Mouse (Mus musculus): ENCODE data around the gene Chchd6. TPM values are rescaled to one million over a fixed set of nuclear protein-coding genes. Genes with fewer than 3 reads are reported as not detected.

Gene Chchd6
- polyA plus RNA-seq, 1 experiment, result 47.9 TPM

- WGBS, result 10% methylated on average over 2 of the region's 2 CpGs
- H3K4me3 ChIP-seq (ENCODE audit: control insufficient read depth, insufficient read depth, low read length), result no peak overlapping the region
These were observed 18.6 kb upstream of the Chchd6 start for GRCm38 (mm10) chr6:89614107-89614471.

DNA sequence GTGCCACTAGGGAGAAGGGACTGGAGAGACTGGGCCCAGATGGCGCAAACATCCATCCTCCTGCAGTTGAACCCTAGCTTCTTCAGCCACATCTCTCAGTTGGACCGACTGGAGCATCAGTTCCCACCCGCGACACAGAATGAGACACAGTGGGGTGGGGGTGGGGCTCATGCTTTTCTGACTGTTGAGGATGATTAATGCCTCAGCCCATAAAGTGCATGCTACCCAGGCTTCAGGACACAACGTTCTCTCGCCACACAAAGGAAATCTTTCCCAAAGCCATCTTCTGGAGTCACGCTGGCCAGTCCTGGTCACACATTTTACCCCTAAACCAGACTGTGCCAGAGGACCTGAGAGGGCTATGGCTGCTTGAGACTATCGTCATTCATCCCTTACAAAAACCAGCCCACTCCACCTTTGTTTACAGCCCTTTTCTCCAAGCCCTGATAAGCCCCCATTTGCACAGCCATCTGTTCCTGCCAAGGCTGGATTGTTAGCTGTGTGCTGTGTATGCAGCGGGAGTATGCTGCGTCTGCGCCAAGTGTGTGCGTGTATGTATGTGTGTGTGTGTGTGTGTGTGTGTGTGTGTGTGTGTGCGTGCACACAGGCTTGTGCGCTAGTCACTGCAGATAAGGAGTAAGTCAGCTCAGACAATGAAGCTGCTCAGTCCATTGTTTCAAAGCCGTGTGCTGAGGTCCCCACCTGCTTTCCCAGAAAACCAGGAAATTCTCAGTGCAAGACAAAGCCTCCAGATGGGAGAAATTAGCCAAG lies 18.1 kb upstream of the Chchd6 start:
- no peaks in the 10 kb centered on the region for H3K27me3 ChIP-seq (ENCODE audit: control insufficient read depth, insufficient read depth, low read length)
- no peak for TF ChIP-seq POLR2A (IDR thresholded peaks at IDR 0.05; ENCODE audit: control insufficient read depth, extremely low read depth, insufficient read depth, low read length, poor library complexity)
- no peak for DNase-seq
- 59% methylated on average over 15 of the region's 15 CpGs for WGBS
- H3K27ac ChIP-seq (ENCODE audit: control insufficient read depth, insufficient read depth, low read length), result no peak overlapping the region
- H3K4me1 ChIP-seq (replicated peaks; ENCODE audit: control insufficient read depth, insufficient read depth, low read length), result no peaks in the 10 kb centered on the region
- H3K4me3 ChIP-seq (ENCODE audit: control insufficient read depth, insufficient read depth, low read length), result no peak overlapping the region
- no peaks in the 10 kb centered on the region for H3K36me3 ChIP-seq (ENCODE audit: control insufficient read depth, insufficient read depth, low read length)

More at GRCm38 (mm10) chr6:89614107-89614471, 18.6 kb upstream of the Chchd6 start:
- Histone ChIP-seq H3K27ac (ENCODE audit: control insufficient read depth, insufficient read depth, low read length) (no peak overlapping the region), H3K4me1 (replicated peaks; ENCODE audit: control insufficient read depth, insufficient read depth, low read length) (no peaks in the 10 kb centered on the region), H3K36me3 (ENCODE audit: control insufficient read depth, insufficient read depth, low read length) (no peaks in the 10 kb centered on the region), H3K27me3 (ENCODE audit: control insufficient read depth, insufficient read depth, low read length) (no peaks in the 10 kb centered on the region)
- no peak for TF ChIP-seq CTCF (IDR thresholded peaks at IDR 0.05; ENCODE audit: borderline replicate concordance, control insufficient read depth, extremely low read depth, insufficient read depth, low read length, poor library complexity)
- TF ChIP-seq POLR2A (IDR thresholded peaks at IDR 0.05; ENCODE audit: control insufficient read depth, extremely low read depth, insufficient read depth, low read length, poor library complexity), result no peak
- DNase-seq, result no peak

DNA sequence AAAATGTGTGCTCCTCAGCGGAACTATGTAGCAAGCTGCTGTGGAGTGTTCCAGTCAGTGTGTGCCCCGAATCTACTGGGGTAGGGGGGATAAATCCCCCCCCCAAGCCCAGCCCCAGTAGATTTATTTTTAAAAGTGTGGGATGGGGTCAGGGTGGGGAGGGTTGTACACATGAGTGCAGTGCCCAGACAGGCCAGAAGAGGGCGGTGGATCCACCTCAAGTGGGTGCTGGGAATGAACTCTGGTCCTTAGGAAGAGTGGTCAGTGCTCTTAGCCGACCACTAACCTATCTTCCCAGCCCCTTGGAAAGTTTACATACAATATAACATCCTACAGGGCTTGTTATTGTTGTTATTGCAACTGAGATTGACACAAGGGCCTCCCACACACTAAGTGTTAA lies 12.5 kb upstream of the Chchd6 start:
- Histone ChIP-seq H3K27ac (ENCODE audit: control insufficient read depth, insufficient read depth, low read length) (no peak overlapping the region), H3K36me3 (ENCODE audit: control insufficient read depth, insufficient read depth, low read length) (no peaks in the 10 kb centered on the region), H3K4me1 (replicated peaks; ENCODE audit: control insufficient read depth, insufficient read depth, low read length) (no peaks in the 10 kb centered on the region), H3K27me3 (ENCODE audit: control insufficient read depth, insufficient read depth, low read length) (no peaks in the 10 kb centered on the region), H3K4me3 (ENCODE audit: control insufficient read depth, insufficient read depth, low read length) (no peak overlapping the region)
- peak; percentile 19 for DNase-seq
- WGBS, result 66% methylated on average over 4 of the region's 4 CpGs
- TF ChIP-seq CTCF (IDR thresholded peaks at IDR 0.05; ENCODE audit: borderline replicate concordance, control insufficient read depth, extremely low read depth, insufficient read depth, low read length, poor library complexity) (peak; percentile 32; the same call in 1 of the 2 replicates), POLR2A (IDR thresholded peaks at IDR 0.05; ENCODE audit: control insufficient read depth, extremely low read depth, insufficient read depth, low read length, poor library complexity) (no peak)

GRCm38 (mm10) chr6:89606096-89606495 lies 10.6 kb upstream of the Chchd6 start:
- H3K4me1 ChIP-seq (replicated peaks; ENCODE audit: control insufficient read depth, insufficient read depth, low read length), result no peaks in the 10 kb centered on the region
- no peaks in the 10 kb centered on the region for H3K36me3 ChIP-seq (ENCODE audit: control insufficient read depth, insufficient read depth, low read length)
- TF ChIP-seq CTCF (IDR thresholded peaks at IDR 0.05; ENCODE audit: borderline replicate concordance, control insufficient read depth, extremely low read depth, insufficient read depth, low read length, poor library complexity) (no peak), POLR2A (IDR thresholded peaks at IDR 0.05; ENCODE audit: control insufficient read depth, extremely low read depth, insufficient read depth, low read length, poor library complexity) (no peak)
- 74% methylated on average over 3 of the region's 3 CpGs for WGBS
- no peak overlapping the region for H3K4me3 ChIP-seq (ENCODE audit: control insufficient read depth, insufficient read depth, low read length)
- no peak overlapping the region for H3K27ac ChIP-seq (ENCODE audit: control insufficient read depth, insufficient read depth, low read length)
- no peaks in the 10 kb centered on the region for H3K27me3 ChIP-seq (ENCODE audit: control insufficient read depth, insufficient read depth, low read length)
- no peak for DNase-seq

GRCm38 (mm10) chr6:89596510-89596909 lies 1.1 kb upstream of the Chchd6 start:
- H3K4me3 ChIP-seq (ENCODE audit: control insufficient read depth, insufficient read depth, low read length), result no peak overlapping the region
- TF ChIP-seq POLR2A (IDR thresholded peaks at IDR 0.05; ENCODE audit: control insufficient read depth, extremely low read depth, insufficient read depth, low read length, poor library complexity), result no peak
- no peak for TF ChIP-seq CTCF (IDR thresholded peaks at IDR 0.05; ENCODE audit: borderline replicate concordance, control insufficient read depth, extremely low read depth, insufficient read depth, low read length, poor library complexity)
- H3K27ac ChIP-seq (ENCODE audit: control insufficient read depth, insufficient read depth, low read length), result no peak overlapping the region
- peaks cover 3% of the 10 kb centered on the region; the same call in 1 of the 2 replicates for H3K4me1 ChIP-seq (replicated peaks; ENCODE audit: control insufficient read depth, insufficient read depth, low read length)
- no peaks in the 10 kb centered on the region for H3K27me3 ChIP-seq (ENCODE audit: control insufficient read depth, insufficient read depth, low read length)
- no peak for DNase-seq
- 95% methylated on average over 1 of the region's 1 CpGs for WGBS
- no peaks in the 10 kb centered on the region for H3K36me3 ChIP-seq (ENCODE audit: control insufficient read depth, insufficient read depth, low read length)

GRCm38 (mm10) chr6:89595777-89596146 lies 310 bp upstream of the Chchd6 start:
- peaks cover 3% of the 10 kb centered on the region; the same call in 1 of the 2 replicates for H3K4me1 ChIP-seq (replicated peaks; ENCODE audit: control insufficient read depth, insufficient read depth, low read length)
- 44% methylated on average over 5 of the region's 5 CpGs for WGBS
- H3K27ac ChIP-seq (ENCODE audit: control insufficient read depth, insufficient read depth, low read length), result no peak overlapping the region
- no peaks in the 10 kb centered on the region for H3K36me3 ChIP-seq (ENCODE audit: control insufficient read depth, insufficient read depth, low read length)
- TF ChIP-seq CTCF (IDR thresholded peaks at IDR 0.05; ENCODE audit: borderline replicate concordance, control insufficient read depth, extremely low read depth, insufficient read depth, low read length, poor library complexity) (no peak), POLR2A (IDR thresholded peaks at IDR 0.05; ENCODE audit: control insufficient read depth, extremely low read depth, insufficient read depth, low read length, poor library complexity) (no peak)
- H3K4me3 ChIP-seq (ENCODE audit: control insufficient read depth, insufficient read depth, low read length), result no peak overlapping the region
- no peaks in the 10 kb centered on the region for H3K27me3 ChIP-seq (ENCODE audit: control insufficient read depth, insufficient read depth, low read length)
- no peak for DNase-seq
